Mouse (Mus musculus) limb, embryonic 13.5 days (tissue): Measurements from ENCODE around the gene Daam1. TPM values are rescaled to one million over a fixed set of nuclear protein-coding genes. Genes with fewer than 3 reads are reported as not detected.

Experiments
- ATAC-seq: fragments of 200-750 bp; cut with Nextera tagmentation; 2 replicates; pipeline ENCODE4 v1.8.0; 2017; ENCODE audit warnings: low read depth, moderate number of reproducible peaks, moderate TSS enrichment; ENCODE audit not compliant: low FRiP score
- H3K27ac ChIP-seq: fragments of 300-500 bp; sonication (generic); 2 replicates; pipeline ENCODE4 v1.5.1; 2015; ENCODE audit warnings: inconsistent platforms, mild to moderate bottlenecking, moderate library complexity
- H3K27me3 ChIP-seq: fragments of 300-500 bp; sonication (generic); 2 replicates; pipeline ENCODE4 v1.6.1; 2015; ENCODE audit warnings: mild to moderate bottlenecking, inconsistent platforms
- H3K36me3 ChIP-seq: fragments of 300-500 bp; sonication (generic); 2 replicates; pipeline ENCODE4 v1.6.1; 2015; ENCODE audit warnings: inconsistent platforms, mild to moderate bottlenecking, moderate library complexity
- H3K4me1 ChIP-seq: fragments of 300-500 bp; sonication (generic); 2 replicates; pipeline ENCODE4 v1.6.1; 2015; ENCODE audit warnings: inconsistent platforms
- H3K4me2 ChIP-seq: fragments of 300-500 bp; sonication (generic); replicated peaks from 2 replicates; pipeline ENCODE4 v1.6.1; 2015; ENCODE audit warnings: inconsistent platforms, mild to moderate bottlenecking, moderate library complexity
- H3K4me3 ChIP-seq: fragments of 300-500 bp; sonication (generic); 2 replicates; pipeline ENCODE4 v1.5.1; 2015; ENCODE audit warnings: moderate library complexity, mild to moderate bottlenecking, inconsistent platforms
- H3K9ac ChIP-seq: fragments of 300-500 bp; sonication (generic); 2 replicates; pipeline ENCODE4 v1.6.1; 2015; ENCODE audit warnings: mild to moderate bottlenecking, inconsistent platforms
- H3K9me3 ChIP-seq: fragments of 300-500 bp; sonication (generic); 2 replicates; pipeline ENCODE4 v1.6.1; 2016; ENCODE audit warnings: inconsistent platforms
- WGBS: fragments of 180-500 bp; shearing (Covaris S2); methylation state at CpG from one replicate; pipeline ENCODE4 v1.1.7; 2015; 5-methylcytosine and 5-hydroxymethylcytosine counted together
- polyA plus RNA-seq: library from polyadenylated mRNA; unstranded; fragments of >200 nt; fragmentation: Nextera tagmentation; extraction: Ambion mirVana; gene quantifications from 2 replicates; pipeline ENCODE4 v1.2.1, GENCODE M21; 2015

The Daam1 gene
- polyA plus RNA-seq, 1 experiment from 2014 or later = 8.7 TPM

- 93% methylated on average over 4 of the region's 4 CpGs for WGBS
- H3K9ac ChIP-seq = no peak overlapping the region
- no peaks in the 10 kb centered on the region for H3K27me3 ChIP-seq
- H3K27ac ChIP-seq = no peak overlapping the region
- no peak overlapping the region for H3K4me3 ChIP-seq
- peaks cover 7% of the 10 kb centered on the region; the same call in 1 of the 2 replicates for H3K9me3 ChIP-seq
- H3K36me3 ChIP-seq = peaks cover 13% of the 10 kb centered on the region
- H3K4me1 ChIP-seq = peaks cover 23% of the 10 kb centered on the region
- ATAC-seq = no peak
- H3K4me2 ChIP-seq = no peak overlapping the region
Measured at GRCm38 (mm10) chr12:71903218-71903617, 72.3 kb downstream of the Daam1 start.

- no peak overlapping the region for H3K4me3 ChIP-seq
Measured at GRCm38 (mm10) chr12:71904310-71904709, 73.4 kb downstream of the Daam1 start.

GRCm38 (mm10) chr12:71904926-71905325 lies 74.0 kb downstream of the Daam1 start:
- Histone ChIP-seq H3K4me1 (peaks cover 15% of the 10 kb centered on the region), H3K27me3 (no peaks in the 10 kb centered on the region), H3K9me3 (peaks cover 7% of the 10 kb centered on the region; the same call in 1 of the 2 replicates), H3K27ac (no peak overlapping the region), H3K36me3 (peaks cover 12% of the 10 kb centered on the region), H3K4me3 (no peak overlapping the region), H3K9ac (no peak overlapping the region), H3K4me2 (no peak overlapping the region)
- no peak for ATAC-seq
- WGBS = 81% methylated on average over 4 of the region's 4 CpGs

More at GRCm38 (mm10) chr12:71904310-71904709, 73.4 kb downstream of the Daam1 start:
- no peak overlapping the region for H3K4me2 ChIP-seq
- peaks cover 7% of the 10 kb centered on the region; the same call in 1 of the 2 replicates for H3K9me3 ChIP-seq
- no peak for ATAC-seq
- no peak overlapping the region for H3K27ac ChIP-seq
- H3K4me1 ChIP-seq = peaks cover 15% of the 10 kb centered on the region
- WGBS = 80% methylated on average over 4 of the region's 4 CpGs
- no peaks in the 10 kb centered on the region for H3K27me3 ChIP-seq
- H3K9ac ChIP-seq = no peak overlapping the region
- peaks cover 12% of the 10 kb centered on the region for H3K36me3 ChIP-seq

- Histone ChIP-seq H3K27ac (no peak overlapping the region), H3K9ac (no peak overlapping the region), H3K4me3 (no peak overlapping the region), H3K9me3 (peaks cover 7% of the 10 kb centered on the region; the same call in 1 of the 2 replicates), H3K4me2 (no peak overlapping the region), H3K36me3 (peaks cover 12% of the 10 kb centered on the region), H3K4me1 (peaks cover 15% of the 10 kb centered on the region), H3K27me3 (no peaks in the 10 kb centered on the region)
- no peak; the same call in 1 of the 2 replicates for ATAC-seq
- WGBS = 84% methylated on average over 13 of the region's 13 CpGs
Measured at GRCm38 (mm10) chr12:71905640-71906320, 74.9 kb downstream of the Daam1 start.

GRCm38 (mm10) chr12:71906582-71907267 lies 75.8 kb downstream of the Daam1 start:
- no peak overlapping the region for H3K4me3 ChIP-seq
- 90% methylated on average over 12 of the region's 12 CpGs for WGBS
- H3K27me3 ChIP-seq = no peaks in the 10 kb centered on the region
- H3K9me3 ChIP-seq = peaks cover 7% of the 10 kb centered on the region; the same call in 1 of the 2 replicates
- H3K27ac ChIP-seq = no peak overlapping the region
- peak; percentile 78 for ATAC-seq
- H3K36me3 ChIP-seq = peaks cover 12% of the 10 kb centered on the region
- H3K4me2 ChIP-seq = no peak overlapping the region
- H3K4me1 ChIP-seq = peaks cover 15% of the 10 kb centered on the region
- H3K9ac ChIP-seq = no peak overlapping the region

GRCm38 (mm10) chr12:71908984-71909383 lies 78.1 kb downstream of the Daam1 start:
- Histone ChIP-seq H3K9ac (no peak overlapping the region), H3K36me3 (no peaks in the 10 kb centered on the region), H3K27me3 (no peaks in the 10 kb centered on the region), H3K4me2 (no peak overlapping the region), H3K4me1 (peaks cover 24% of the 10 kb centered on the region), H3K4me3 (no peak overlapping the region), H3K9me3 (no peaks in the 10 kb centered on the region), H3K27ac (no peak overlapping the region)
- ATAC-seq = no peak
- WGBS = 95% methylated on average over 5 of the region's 5 CpGs

GRCm38 (mm10) chr12:71910246-71910645 lies 79.4 kb downstream of the Daam1 start:
- no peak for ATAC-seq
- Histone ChIP-seq H3K27me3 (no peaks in the 10 kb centered on the region), H3K36me3 (no peaks in the 10 kb centered on the region; the same call in 1 of the 2 replicates), H3K4me2 (no peak overlapping the region), H3K27ac (no peak overlapping the region), H3K9me3 (no peaks in the 10 kb centered on the region), H3K4me1 (peaks cover 24% of the 10 kb centered on the region), H3K4me3 (no peak overlapping the region), H3K9ac (no peak overlapping the region)
- 77% methylated on average over 7 of the region's 7 CpGs for WGBS

- Histone ChIP-seq H3K4me3 (no peak overlapping the region), H3K4me1 (peaks cover 11% of the 10 kb centered on the region), H3K4me2 (no peak overlapping the region), H3K27ac (no peak overlapping the region), H3K9ac (no peak overlapping the region), H3K36me3 (peaks cover 18% of the 10 kb centered on the region), H3K27me3 (no peaks in the 10 kb centered on the region), H3K9me3 (no peaks in the 10 kb centered on the region)
- WGBS = 74% methylated on average over 1 of the region's 1 CpGs
- ATAC-seq = no peak
Measured at GRCm38 (mm10) chr12:71912262-71912661, 81.4 kb downstream of the Daam1 start.

GRCm38 (mm10) chr12:71919156-71919555 lies 88.3 kb downstream of the Daam1 start:
- WGBS = 58% methylated on average over 4 of the region's 4 CpGs
- no peak overlapping the region for H3K4me2 ChIP-seq
- peaks cover 30% of the 10 kb centered on the region for H3K36me3 ChIP-seq
- no peak overlapping the region for H3K4me3 ChIP-seq
- H3K9ac ChIP-seq = no peak overlapping the region
- no peak for ATAC-seq
- no peak overlapping the region for H3K27ac ChIP-seq
- H3K27me3 ChIP-seq = no peaks in the 10 kb centered on the region
- no peaks in the 10 kb centered on the region for H3K9me3 ChIP-seq
- peaks cover 9% of the 10 kb centered on the region; the same call in 1 of the 2 replicates for H3K4me1 ChIP-seq

GRCm38 (mm10) chr12:71919962-71920361 lies 89.1 kb downstream of the Daam1 start:
- peaks cover 9% of the 10 kb centered on the region; the same call in 1 of the 2 replicates for H3K4me1 ChIP-seq
- WGBS = 65% methylated on average over 3 of the region's 3 CpGs
- H3K4me2 ChIP-seq = no peak overlapping the region
- ATAC-seq = no peak
- peaks cover 30% of the 10 kb centered on the region for H3K36me3 ChIP-seq
- H3K27ac ChIP-seq = no peak overlapping the region
- no peaks in the 10 kb centered on the region for H3K9me3 ChIP-seq
- no peak overlapping the region for H3K9ac ChIP-seq
- H3K27me3 ChIP-seq = no peaks in the 10 kb centered on the region
- H3K4me3 ChIP-seq = no peak overlapping the region

GRCm38 (mm10) chr12:71922827-71923381 lies 92.0 kb downstream of the Daam1 start:
- WGBS = 88% methylated on average over 5 of the region's 5 CpGs
- H3K4me3 ChIP-seq = no peak overlapping the region
- no peak overlapping the region for H3K4me2 ChIP-seq
- no peak overlapping the region for H3K9ac ChIP-seq
- H3K4me1 ChIP-seq = peaks cover 26% of the 10 kb centered on the region
- no peaks in the 10 kb centered on the region for H3K27me3 ChIP-seq
- no peak overlapping the region for H3K27ac ChIP-seq
- ATAC-seq = no peak
- peaks cover 7% of the 10 kb centered on the region for H3K36me3 ChIP-seq
- H3K9me3 ChIP-seq = no peaks in the 10 kb centered on the region

GRCm38 (mm10) chr12:71924978-71925529 lies 94.2 kb downstream of the Daam1 start:
- Histone ChIP-seq H3K4me2 (no peak overlapping the region), H3K36me3 (peaks cover 4% of the 10 kb centered on the region; the same call in 1 of the 2 replicates), H3K27ac (no peak overlapping the region), H3K4me3 (no peak overlapping the region), H3K9ac (no peak overlapping the region), H3K27me3 (no peaks in the 10 kb centered on the region), H3K9me3 (no peaks in the 10 kb centered on the region), H3K4me1 (peaks cover 17% of the 10 kb centered on the region; the same call in 1 of the 2 replicates)
- WGBS = 89% methylated on average over 9 of the region's 9 CpGs
- no peak for ATAC-seq
